Mouse (Mus musculus): ENCODE measurements around the gene Snap25. TPM values are rescaled to one million over a fixed set of nuclear protein-coding genes. Genes with fewer than 3 reads are reported as not detected.

Snap25 gene
- polyA plus RNA-seq (2012; ENCODE audit: low replicate concordance), result not detected in 2 replicates

DNA sequence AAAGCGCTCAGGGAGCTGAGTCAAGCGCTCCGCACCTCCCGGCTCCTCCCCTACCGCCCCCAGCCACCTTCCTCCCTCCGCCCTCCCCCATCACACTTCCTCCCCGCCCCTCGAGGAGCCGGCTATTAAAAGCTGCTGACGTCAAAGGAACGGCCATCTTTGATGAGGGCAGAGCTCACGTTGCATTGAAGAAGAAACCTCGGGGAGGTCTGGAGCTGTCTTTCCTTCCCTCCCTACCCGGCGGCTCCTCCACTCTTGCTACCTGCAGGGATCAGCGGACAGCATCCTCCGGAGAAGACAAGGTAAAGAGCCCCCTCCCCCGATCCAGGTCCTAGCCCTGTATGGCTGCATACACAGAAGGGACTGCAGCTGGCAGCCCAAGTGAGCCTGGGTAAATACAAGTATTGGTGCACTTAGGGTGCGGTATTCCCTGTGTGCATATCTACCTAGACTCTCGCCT, at the start of gene Snap25:
Gene Snap25 (plus strand): TSS at position 155 of the 460 bp plus-strand sequence.

Other genes with a start within 250 kb of the Snap25 start
- 0.25 TPM in 1 of 2 replicates, not detected in the other for gene Ankef1, start 211.5 kb upstream of the Snap25 start, polyA plus RNA-seq (2012; ENCODE audit: low replicate concordance)
- not detected in 2 replicates for gene AL731706.2, start 172.2 kb downstream of the Snap25 start, polyA plus RNA-seq (2012; ENCODE audit: low replicate concordance)
- 0.80 TPM in 2 replicates for gene Slx4ip, start 177.8 kb downstream of the Snap25 start, polyA plus RNA-seq (2012; ENCODE audit: low replicate concordance)
- 1.4 TPM in 1 of 2 replicates, not detected in the other for gene AL731706.1, start 177.9 kb downstream of the Snap25 start, polyA plus RNA-seq (2012; ENCODE audit: low replicate concordance)
- 0.23 and 0.31 TPM in 2 replicates for gene Mkks, start 177.9 kb downstream of the Snap25 start, polyA plus RNA-seq (2012; ENCODE audit: low replicate concordance)

Measured in hematopoietic multipotent progenitor cell, adult 10-12 weeks (in vitro differentiated cells).